Mouse (Mus musculus) cerebellum, adult 9-10 months (tissue): ENCODE results near the gene Teddm2.
"Not testable (repeated sequence)": the region's sequence is repeated elsewhere in the genome, so short reads cannot be mapped to it uniquely, and the experiment has no call there.

Experiments used
- DNase-seq: peaks from one replicate; pipeline ENCODE4 v3.0.0; 2022

Teddm2 gene

DNA sequence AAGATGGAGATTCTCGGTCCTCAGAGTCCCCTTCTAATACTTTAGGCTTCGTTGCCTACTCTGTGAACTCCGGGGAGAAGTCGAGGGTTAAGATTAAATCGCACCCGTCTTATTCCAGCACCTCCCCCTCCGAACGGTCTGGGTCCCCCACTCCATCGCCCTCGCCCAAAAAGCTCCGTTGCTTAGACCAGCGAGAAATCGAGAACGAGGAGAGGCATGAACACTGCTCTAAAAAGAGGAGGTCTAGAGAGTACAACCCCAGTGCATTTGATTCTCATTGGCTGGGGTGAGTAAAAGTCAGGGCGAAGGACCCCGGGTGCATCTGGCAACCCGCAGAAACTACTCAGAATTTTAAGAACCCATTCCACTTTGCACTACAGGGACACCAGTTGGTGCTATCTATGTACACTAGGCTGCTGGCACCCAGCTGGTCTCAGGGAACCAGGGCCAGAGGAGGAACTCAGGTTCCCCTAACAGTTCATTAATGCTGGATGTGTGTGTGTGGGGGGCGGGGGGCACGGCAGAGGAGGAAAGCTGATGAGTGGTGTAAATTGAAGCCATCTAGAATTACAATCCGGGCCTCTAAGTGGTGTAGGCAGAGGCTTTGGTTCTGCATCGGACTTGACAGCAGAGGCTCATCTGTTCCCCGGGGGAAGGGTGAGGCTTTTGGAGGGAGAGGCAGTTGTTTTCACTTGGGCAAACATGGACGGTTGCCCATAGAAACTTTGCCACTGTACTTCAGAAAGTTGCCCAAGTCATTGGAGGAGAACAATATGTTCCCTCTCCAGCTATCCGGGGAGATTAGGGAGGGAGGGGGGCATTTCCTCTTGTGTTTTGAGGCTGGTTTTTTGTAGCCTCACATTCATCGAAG lies 1.1 kb upstream of the Teddm2 start:
- peak; percentile 21 for DNase-seq

DNA sequence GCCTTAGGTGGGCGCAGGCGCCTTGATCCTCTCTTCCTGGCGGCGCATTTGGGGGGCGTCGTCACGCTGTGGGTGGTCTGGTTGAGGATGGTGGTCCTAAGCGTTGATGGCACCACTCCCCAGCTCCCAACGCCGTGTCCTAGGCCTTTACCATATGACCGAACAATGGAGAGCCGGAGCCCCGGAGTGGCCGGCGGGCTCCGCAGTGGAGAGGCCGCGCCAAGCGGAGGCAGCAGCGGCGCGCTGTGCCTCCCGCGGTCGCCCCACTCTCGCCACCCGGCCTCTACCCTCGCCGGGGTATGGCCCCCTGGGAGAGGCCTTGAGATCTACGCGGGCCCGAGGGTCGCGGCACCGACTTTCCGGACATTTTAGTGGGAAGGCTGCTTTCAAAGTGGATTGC lies 353 bp upstream of the Teddm2 start:
- peak; percentile 58 for DNase-seq

- peak; percentile 33 for DNase-seq
Observed at GRCm38 (mm10) chr1:153898989-153899730, 868 bp downstream of the Teddm2 start.

DNA sequence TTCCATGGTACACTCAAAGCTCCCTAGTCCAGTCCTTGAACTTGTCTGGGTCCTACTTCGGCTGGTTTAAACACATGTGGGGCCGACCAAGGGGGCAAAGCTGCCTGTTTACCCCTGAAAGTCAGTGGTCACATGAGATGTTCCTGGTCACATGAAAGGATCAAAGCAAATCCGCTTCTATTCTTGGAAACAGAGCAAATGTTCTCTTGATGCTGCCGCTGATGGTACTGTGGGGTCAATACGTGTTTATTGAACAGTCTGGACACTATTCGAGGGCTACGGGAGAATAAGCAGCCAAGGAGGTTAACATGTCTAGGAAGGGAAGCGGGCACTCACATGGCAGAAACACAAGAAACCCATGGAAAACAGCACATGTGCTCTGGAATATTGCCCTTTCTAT lies 2.8 kb downstream of the Teddm2 start:
- DNase-seq: no peak

DNA sequence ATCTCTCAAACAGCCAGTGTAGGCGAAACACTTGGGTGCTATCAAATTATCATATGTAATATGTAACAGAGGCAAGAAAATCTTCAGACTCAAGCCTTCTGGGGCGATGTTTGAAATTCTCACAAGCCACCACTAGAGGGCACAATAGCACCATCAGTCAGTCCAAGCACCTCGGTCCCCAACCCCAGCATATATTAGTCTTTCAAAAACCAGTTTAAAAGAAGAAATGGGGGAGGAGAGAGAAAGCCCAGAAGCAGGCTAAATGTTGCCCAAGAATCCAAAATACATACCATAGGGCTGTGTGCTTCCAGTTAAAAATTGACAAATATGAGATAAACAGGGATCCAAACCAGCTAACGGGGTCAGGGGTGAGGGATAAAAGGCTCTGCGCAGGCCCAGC lies 5.0 kb downstream of the Teddm2 start:
- DNase-seq: peak; percentile 80

GRCm38 (mm10) chr1:153894201-153894893 lies 5.7 kb downstream of the Teddm2 start:
- DNase-seq: no peak

DNA sequence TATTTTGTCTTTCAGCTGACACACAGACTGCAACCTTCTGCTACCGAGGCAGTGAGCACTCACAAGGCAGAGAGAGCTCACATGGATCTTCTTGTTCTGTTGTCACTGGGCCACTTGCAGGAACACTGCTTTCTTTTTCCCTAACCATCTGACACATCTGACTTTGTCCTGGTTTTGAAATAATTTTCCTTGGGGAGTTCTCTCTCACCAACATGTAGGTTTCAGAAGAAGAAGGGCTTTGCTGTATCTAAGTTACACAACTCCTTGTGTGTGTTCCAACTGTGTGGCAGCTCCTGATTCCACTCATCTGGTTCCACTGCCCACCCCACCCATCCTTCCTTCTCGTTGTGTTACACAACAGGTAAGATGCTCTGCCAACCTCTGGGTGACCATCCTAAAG lies 6.3 kb downstream of the Teddm2 start:
- DNase-seq: no peak

DNA sequence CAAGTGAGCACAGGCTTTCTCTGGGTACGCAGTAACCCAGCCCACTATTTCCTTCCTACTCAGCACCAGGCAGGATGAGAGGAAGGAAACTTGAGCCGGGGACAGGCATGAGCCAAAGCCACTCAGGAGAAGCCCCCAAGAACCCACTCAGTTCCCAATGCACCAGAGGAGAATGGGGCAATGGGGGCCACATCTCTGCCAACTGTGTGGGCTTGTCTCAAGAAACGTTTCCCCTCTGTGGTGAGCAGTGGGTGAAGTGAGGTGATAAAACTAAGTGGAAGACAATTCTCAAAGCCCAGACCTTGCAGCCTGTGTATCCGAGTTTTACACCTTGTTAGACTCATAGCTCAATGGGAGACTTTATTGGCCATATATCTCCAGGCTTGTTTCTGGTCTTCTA lies 8.6 kb downstream of the Teddm2 start, which contains the start of gene Teddm1a:
Teddm1a (plus strand) TSS at position 301 of the 400 bp plus-strand sequence.
- no peak for DNase-seq

GRCm38 (mm10) chr1:153890121-153890520 lies 9.9 kb downstream of the Teddm2 start:
- DNase-seq: no peak

DNA sequence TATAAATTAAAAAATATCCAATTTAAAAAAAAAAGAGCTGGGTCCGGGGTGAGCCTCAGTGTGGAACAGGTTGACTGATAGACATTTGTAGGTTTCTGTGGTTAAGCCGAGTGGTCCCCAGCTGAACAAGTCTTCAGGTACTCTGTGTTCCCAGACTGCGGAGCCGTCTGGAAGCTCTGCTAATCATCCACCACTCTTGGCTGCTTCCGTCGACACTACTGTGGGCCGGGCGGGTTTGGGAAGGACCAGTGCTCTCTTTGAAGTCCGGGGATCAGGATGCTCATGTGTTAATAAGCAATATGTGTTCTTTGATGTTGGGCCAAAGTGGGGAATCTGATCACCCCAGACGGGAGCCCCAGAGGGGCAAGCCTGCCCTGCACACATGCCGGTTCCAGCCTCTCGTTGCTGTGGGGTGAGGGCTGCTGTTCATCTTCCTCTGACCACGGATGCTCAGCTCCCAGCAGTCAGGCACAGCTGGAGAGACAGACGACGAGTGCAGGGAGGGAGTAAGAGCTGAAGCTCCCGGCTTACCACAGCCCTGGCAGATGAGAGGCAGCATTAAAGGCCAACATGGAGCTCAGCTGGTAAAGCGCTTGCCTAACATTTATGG lies 13.9 kb downstream of the Teddm2 start:
- DNase-seq: no peak

DNA sequence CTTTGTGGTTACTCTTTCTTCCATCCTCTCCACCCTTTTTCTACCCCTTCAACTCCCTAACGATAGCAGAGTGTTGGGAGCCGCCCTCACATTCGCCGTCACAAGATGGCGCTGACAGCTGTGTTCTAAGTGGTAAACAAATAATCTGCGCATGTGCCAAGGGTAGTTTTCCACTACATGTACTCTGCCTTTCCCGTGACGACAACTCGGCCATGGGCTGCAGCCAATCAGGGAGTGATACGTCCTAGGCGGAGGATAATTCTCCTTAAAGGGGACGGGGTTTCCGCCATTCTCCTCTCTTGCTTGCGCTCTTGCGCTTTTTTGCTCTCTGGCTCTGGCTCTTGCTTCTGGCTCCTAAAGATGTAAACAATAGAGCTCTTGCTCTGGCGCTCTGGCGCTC lies 19.6 kb downstream of the Teddm2 start:
- not testable (repeated sequence) for DNase-seq

DNA sequence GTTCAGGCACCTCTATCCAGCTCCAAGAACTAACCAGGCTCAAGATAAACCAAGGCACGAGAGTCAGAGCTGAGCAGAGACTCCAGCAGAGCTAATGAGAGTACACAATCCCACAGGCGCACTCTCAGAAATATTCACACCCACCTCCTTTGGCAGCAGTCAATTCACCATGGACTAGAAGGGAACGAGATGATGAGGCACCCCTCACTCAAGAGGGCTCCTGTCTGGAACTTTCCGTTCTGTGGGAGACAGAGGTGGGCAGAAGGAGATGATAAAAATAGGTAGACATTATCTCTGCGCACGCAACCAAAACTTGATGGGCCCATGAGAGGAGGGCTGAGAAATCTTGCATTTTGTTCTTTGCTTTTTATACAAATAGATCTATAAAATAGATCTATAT lies 26.0 kb downstream of the Teddm2 start, which contains the start of gene Teddm1b:
Teddm1b (plus strand) TSS at position 301 of the 400 bp plus-strand sequence.
- no peak for DNase-seq

DNA sequence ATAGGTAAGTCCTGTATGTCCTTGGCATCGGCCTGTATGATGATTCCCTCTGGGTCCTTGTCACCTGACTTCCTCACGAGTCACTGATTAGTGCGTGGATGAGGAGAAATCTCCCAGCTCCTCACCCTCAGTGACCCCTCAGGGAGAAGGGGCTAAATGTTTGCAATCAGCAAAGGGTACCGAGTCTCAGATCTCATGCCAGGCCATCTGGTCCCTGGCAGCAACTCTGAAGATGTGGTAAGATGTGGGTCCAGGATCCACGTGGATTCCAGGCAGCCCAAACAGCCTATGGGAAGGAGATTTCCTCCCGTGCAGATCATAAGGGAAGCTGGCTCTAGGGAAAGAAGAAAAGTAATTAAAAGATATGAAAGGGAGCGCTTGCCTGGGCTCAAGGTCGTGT lies 44.1 kb downstream of the Teddm2 start:
- DNase-seq: no peak

GRCm38 (mm10) chr1:153852696-153853095 lies 47.3 kb downstream of the Teddm2 start:
- DNase-seq: not testable (repeated sequence)

GRCm38 (mm10) chr1:153846867-153847266 lies 53.2 kb downstream of the Teddm2 start:
- peak; percentile 6 for DNase-seq

DNA sequence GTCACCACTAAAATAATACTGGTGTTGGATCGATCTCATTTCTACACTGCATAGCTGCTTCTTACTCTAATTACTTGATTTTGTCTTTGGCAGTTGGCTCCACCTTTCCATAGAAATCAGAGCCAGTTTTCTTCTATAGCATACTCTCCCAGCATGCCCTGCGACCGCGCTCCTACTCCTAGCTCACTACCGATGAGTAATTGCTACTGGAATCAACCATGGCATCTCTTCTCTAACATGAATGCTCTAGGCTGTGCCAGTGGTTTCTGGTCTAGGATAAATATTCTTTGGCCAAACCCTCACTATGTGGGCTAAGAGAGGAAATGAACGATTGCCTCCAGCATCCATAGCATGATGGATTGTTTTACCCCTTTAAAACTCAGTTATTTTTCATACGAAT lies 53.6 kb downstream of the Teddm2 start:
- DNase-seq: no peak

DNA sequence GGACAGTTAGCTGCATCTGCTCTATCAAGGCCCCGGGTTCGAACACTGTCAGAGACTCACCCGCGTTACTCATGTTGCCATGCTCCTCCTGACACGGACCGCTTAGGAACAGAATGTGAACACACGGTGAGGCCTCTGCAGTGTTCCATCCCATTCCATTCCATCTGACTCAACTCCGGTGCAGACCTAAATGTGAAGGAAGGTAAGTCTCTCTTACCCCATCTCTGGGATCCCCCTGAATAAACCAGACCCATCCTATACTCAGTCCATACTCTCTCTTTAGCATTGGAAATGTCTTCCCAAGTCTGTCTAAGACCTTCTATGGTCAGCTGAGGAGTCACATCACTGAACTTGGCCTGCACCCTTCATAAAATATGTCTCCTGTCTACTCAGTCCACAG lies 56.0 kb downstream of the Teddm2 start, which contains the start of gene Rgsl1:
Rgsl1 (minus strand) TSS at position 101 of the 400 bp plus-strand sequence.
- no peak for DNase-seq

- DNase-seq: no peak
Observed at GRCm38 (mm10) chr1:153842121-153842740, 57.8 kb downstream of the Teddm2 start.

- no peak for DNase-seq
Observed at GRCm38 (mm10) chr1:153836036-153836435, 64.0 kb downstream of the Teddm2 start.

- no peak for DNase-seq
Observed at GRCm38 (mm10) chr1:153830746-153831145, 69.3 kb downstream of the Teddm2 start.

- DNase-seq: no peak
Observed at GRCm38 (mm10) chr1:153820216-153820615, 79.8 kb downstream of the Teddm2 start.

DNA sequence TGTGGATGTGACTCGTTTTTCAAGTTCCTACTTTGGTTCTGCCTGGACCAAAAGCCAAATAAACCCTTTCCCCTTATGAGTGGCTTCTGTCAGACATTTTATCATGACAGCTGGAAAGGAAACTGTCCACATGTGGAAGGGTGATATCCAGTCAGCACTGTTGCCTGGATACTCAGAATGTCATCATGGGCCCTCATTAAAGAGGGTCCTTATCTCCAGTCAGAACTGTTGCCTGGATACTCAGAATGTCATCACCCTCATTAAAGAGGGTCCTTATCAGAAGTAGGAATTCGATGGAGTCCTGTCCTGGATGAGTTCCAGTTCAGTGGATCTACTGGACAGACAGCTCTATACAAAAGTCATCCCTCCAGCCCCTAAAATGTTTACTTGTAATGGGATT lies 85.8 kb downstream of the Teddm2 start:
- no peak for DNase-seq
